Mouse (Mus musculus): ENCODE results near the gene Nanos3.
A peak's percentile ranks its signal among the peaks of the same experiment; 100 is the strongest.

Nanos3 gene

GRCm38 (mm10) chr8:84185117-84185516 is at the start of gene Nanos3:
TSS of gene Nanos3 (minus strand) at chr8:84185217.
- DNase-seq = no peak

- DNase-seq = no peak
These were observed 48.0 kb upstream of the Nanos3 start for GRCm38 (mm10) chr8:84233055-84233454.

GRCm38 (mm10) chr8:84230735-84231134 is 45.7 kb upstream of the Nanos3 start:
- no peak for DNase-seq

DNA sequence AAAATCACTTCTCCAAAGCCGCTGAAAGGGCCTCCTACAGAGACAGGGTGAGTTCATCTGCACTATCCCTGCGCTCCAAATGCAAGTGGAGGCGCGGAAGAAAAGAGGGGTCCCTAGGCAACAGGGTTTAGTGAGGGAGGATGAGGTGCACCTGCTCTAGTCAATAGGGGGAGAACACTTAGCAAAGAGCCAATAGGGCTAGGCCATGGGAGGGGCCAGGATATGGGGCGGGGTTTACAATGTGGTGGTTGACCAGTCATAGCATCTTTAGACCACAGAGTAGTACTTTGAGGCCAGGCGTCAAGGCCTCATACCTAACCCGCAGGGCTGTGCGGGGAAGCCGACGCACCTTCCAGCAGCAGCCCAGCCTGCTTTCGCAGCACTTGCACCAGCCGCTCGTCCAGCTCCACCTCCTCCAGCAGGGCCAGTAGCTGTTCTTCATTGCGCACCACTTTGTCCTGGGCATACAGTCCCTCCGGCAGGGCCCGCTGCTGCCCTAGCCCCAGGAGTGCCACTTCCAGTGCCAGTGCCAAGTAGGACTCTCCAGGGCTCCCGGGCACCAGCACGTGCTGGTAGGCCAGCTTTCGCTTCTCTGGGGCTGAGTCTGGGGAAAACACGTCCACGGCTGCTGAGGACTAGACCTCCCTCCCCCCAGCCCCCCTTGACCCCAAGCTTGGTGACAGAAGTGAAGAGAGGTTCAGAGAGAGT is 38.5 kb upstream of the Nanos3 start:
- DNase-seq = no peak

DNA sequence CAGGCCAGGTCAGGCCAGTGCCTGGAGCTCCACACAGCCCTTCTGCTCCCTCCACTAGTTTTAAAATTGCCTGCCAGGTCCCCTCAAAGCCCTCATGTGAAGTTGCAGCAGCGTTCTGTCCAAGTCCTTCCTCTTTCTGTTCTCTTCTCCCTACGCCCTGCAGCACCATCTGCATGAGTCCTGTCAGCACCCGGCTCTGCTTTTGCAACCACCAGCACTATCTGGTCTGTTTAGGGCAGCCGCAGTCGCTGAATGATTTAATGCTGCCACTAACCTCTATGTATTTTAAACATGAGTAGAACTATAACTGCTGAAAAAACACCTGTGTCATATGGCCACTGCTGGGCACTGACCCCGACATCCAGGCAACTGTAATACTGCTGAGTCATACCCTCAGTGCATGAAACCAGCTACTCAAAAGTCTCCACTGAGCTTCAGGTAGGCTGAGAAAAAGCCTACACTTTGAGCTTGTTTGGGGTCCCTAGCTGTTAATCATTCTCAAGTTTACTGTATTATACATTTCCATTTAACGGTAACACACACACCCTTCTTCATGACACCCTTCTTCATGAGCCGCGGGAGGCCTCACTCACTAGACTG is 37.6 kb upstream of the Nanos3 start:
- DNase-seq = no peak

DNA sequence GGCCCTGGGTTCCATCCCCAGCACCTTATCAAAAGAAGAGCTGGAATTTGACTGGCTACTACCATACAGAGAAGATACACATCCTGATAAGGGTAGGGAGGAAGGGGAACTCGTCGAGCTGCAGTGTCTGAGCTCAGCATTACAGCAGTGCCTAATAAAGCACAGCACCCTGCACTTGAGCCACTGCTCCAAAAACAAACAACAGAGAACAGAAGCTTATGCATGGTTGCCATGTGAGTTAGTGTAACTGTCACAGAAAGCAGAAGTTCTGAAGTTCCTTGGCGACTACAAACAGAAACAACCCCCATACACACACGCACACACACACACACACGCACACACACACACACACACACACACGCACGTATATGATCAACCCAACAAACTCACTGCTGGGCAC is 35.1 kb upstream of the Nanos3 start:
- DNase-seq = no peak

- DNase-seq = no peak
These were observed 33.1 kb upstream of the Nanos3 start for GRCm38 (mm10) chr8:84218143-84218542.

DNA sequence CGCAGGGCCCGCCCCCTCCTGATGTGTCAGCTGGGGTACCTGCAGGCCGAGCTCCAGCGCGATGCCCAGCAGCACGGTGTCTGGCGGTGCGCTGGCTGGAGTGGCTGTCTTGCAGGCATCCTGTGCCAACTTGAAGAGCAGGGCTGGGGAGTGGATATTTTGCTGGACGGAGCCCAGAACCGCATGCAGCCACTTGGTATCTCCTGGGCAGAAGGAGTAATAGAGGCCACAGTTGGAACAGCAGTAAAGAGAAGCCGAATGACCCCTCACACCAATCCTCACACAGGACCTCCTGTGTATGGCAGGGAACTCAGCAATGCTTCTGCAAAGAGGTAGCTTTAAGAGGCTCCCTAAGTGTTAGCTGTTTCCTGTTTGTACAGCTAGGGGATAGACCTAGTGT is 32.2 kb upstream of the Nanos3 start:
- no peak for DNase-seq

DNA sequence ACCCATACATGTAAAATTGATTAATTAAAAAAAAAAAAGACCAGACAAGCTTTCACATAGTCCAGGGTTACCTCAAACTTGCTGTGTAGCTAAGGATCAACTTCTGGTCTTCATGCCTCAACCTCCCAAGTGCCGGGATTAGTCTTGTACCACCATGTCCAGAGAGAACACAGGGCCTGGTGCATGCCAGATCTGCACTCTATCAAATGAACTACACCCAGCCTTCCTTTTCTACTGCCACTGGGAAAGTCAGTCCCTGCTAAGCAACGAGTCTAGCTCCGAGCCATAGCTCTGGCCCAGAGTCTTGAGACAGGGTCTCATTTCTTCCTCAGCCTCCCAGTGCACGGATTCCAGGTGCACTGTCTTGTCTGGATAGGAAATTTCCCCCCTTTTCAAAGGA is 28.3 kb upstream of the Nanos3 start:
- no peak for DNase-seq

DNA sequence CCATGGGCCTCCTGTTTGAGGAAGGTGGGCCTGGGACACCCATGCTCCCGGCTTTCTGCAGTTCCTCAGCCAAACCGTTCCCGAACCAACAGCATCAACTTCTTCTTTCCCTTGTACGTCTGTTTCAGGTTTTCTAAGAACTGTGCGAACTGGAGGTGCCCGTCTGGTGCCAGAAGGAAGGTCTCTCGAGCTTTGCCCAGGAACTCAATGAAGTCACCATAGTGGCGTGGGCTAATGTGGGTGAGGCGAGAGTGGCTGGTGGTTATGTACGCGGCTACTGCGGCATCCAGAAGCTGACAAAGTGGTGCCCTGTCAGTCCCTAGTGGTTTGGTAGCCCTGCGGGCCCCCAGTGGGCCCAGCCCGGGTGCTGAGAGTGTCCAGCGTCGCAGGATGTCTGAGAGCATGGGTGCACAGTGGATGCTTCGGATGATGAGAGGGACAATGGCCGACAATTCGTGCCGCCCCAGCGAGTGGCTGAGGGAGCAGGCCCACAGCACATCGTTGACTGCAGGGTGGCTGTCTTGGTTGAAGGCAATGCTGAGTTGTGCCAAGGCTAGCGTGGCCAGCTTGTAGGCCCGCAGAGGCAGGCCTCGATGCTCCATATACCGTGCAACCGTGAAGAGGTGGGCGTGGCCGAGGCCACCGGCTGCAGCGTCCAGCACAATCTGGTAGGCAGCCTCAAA is 27.0 kb upstream of the Nanos3 start:
- no peak for DNase-seq

- peak in 1 of 2 experiments; percentile 19 for DNase-seq
These were observed 26.2 kb upstream of the Nanos3 start for GRCm38 (mm10) chr8:84211202-84211601.

DNA sequence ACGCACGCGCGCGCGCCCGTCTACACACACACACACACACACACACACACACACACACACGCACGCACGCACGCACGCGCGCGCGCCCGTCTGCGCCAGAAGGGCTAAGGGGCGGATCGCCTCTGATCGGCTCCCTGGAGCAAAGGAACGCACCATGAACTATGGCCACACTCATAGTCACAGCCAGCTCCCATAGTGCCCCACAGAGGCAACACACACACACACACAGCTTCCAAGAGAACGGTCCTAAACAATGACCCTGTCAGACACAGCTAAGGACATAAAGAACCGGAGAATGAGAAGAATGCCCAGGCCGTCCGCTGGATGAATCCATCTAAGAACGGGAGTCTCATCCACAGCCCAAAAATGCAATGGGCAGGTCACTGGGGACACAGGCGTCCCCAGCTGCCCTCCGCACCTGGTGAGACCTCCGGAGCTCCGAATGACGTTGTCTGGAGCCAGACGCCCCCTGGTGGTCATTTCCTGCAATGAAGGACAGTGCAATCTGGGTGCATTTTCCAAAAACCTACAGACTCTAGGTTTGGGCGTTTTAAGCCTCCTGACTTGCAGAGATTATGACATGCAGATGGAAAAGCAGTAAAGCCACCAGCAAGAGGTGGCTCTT is 25.3 kb upstream of the Nanos3 start:
- peak; percentile 92 to 96 for DNase-seq

- peak; percentile 50 to 65 for DNase-seq
These were observed 23.7 kb upstream of the Nanos3 start for GRCm38 (mm10) chr8:84208381-84209380.

GRCm38 (mm10) chr8:84207811-84208210 is 22.8 kb upstream of the Nanos3 start:
- DNase-seq = no peak

- DNase-seq = no peak
These were observed 21.6 kb upstream of the Nanos3 start for GRCm38 (mm10) chr8:84206666-84207065.

- no peak for DNase-seq
These were observed 20.1 kb upstream of the Nanos3 start for GRCm38 (mm10) chr8:84205073-84205472.

- DNase-seq = peak; percentile 32 to 39
These were observed 19.2 kb upstream of the Nanos3 start for GRCm38 (mm10) chr8:84203975-84204772.

- DNase-seq = peak; percentile 80 to 84
These were observed 18.2 kb upstream of the Nanos3 start for GRCm38 (mm10) chr8:84202938-84203917.

- DNase-seq = no peak
These were observed 17.4 kb upstream of the Nanos3 start for GRCm38 (mm10) chr8:84202466-84202865.
